Mouse (Mus musculus): ENCODE measurements around the gene Jmjd1c. TPM values are rescaled to one million over a fixed set of nuclear protein-coding genes. Genes with fewer than 3 reads are reported as not detected.
"Not testable (repeated sequence)": the region's sequence is repeated elsewhere in the genome, so short reads cannot be mapped to it uniquely, and the experiment has no call there.

Gene Jmjd1c
- polyA plus RNA-seq, 1 experiment from 2014 or later = 35.1 TPM

GRCm38 (mm10) chr10:67105331-67106217 lies 9.6 kb downstream of the Jmjd1c start:
- Histone ChIP-seq H3K4me3 (ENCODE audit: low read depth, low read length) (no peak overlapping the region), H3K27ac (ENCODE audit: low read depth, low read length) (0 out of 2 replicates have a peak overlapping the region, but pooled peaks have one; percentile 48), H3K27me3 (replicated peaks; ENCODE audit: control insufficient read depth, insufficient read depth, low read length) (no peaks in the 10 kb centered on the region), H3K4me2 (ENCODE audit: low read length) (no peak overlapping the region), H3K9ac (ENCODE audit: low read length) (no peak overlapping the region), H3K4me1 (ENCODE audit: control insufficient read depth, insufficient read depth, low read length) (peaks cover 49% of the 10 kb centered on the region), H3K9me3 (replicated peaks; ENCODE audit: control insufficient read depth, low read length) (no peaks in the 10 kb centered on the region), H3K36me3 (ENCODE audit: control insufficient read depth, insufficient read depth, low read length) (0 out of 2 replicates have a peak, but pooled peaks cover 3% of the 10 kb centered on the region)
- WGBS = 59% methylated on average over 19 of the region's 19 CpGs
- DNase-seq (ENCODE audit: low spot score) = peak; percentile 47
- peak; percentile 38; the same call in 1 of the 2 replicates for ATAC-seq

- no peaks in the 10 kb centered on the region for H3K9me3 ChIP-seq (replicated peaks; ENCODE audit: control insufficient read depth, low read length)
- no peak overlapping the region for H3K27ac ChIP-seq (ENCODE audit: low read depth, low read length)
- H3K4me2 ChIP-seq (ENCODE audit: low read length) = no peak overlapping the region
- H3K4me1 ChIP-seq (ENCODE audit: control insufficient read depth, insufficient read depth, low read length) = peaks cover 49% of the 10 kb centered on the region
- H3K27me3 ChIP-seq (replicated peaks; ENCODE audit: control insufficient read depth, insufficient read depth, low read length) = no peaks in the 10 kb centered on the region
- no peak overlapping the region for H3K9ac ChIP-seq (ENCODE audit: low read length)
- DNase-seq (ENCODE audit: low spot score) = no peak
- H3K4me3 ChIP-seq (ENCODE audit: low read depth, low read length) = no peak overlapping the region
- WGBS = 49% methylated on average over 6 of the region's 6 CpGs
- 0 out of 2 replicates have a peak, but pooled peaks cover 3% of the 10 kb centered on the region for H3K36me3 ChIP-seq (ENCODE audit: control insufficient read depth, insufficient read depth, low read length)
- no peak for ATAC-seq
These were observed 10.5 kb downstream of the Jmjd1c start for GRCm38 (mm10) chr10:67106400-67106799.

- Histone ChIP-seq H3K27me3 (replicated peaks; ENCODE audit: control insufficient read depth, insufficient read depth, low read length) (no peaks in the 10 kb centered on the region), H3K9me3 (replicated peaks; ENCODE audit: control insufficient read depth, low read length) (no peaks in the 10 kb centered on the region), H3K9ac (ENCODE audit: low read length) (no peak overlapping the region), H3K4me2 (ENCODE audit: low read length) (no peak overlapping the region), H3K4me1 (ENCODE audit: control insufficient read depth, insufficient read depth, low read length) (peaks cover 47% of the 10 kb centered on the region), H3K27ac (ENCODE audit: low read depth, low read length) (no peak overlapping the region), H3K4me3 (ENCODE audit: low read depth, low read length) (no peak overlapping the region), H3K36me3 (ENCODE audit: control insufficient read depth, insufficient read depth, low read length) (0 out of 2 replicates have a peak, but pooled peaks cover 3% of the 10 kb centered on the region)
- 44% methylated on average over 9 of the region's 9 CpGs for WGBS
- ATAC-seq = no peak
- no peak for DNase-seq (ENCODE audit: low spot score)
These were observed 11.3 kb downstream of the Jmjd1c start for GRCm38 (mm10) chr10:67107017-67107761.

GRCm38 (mm10) chr10:67108096-67108495 lies 12.2 kb downstream of the Jmjd1c start:
- ATAC-seq = no peak
- Histone ChIP-seq H3K4me3 (ENCODE audit: low read depth, low read length) (no peak overlapping the region), H3K9ac (ENCODE audit: low read length) (no peak overlapping the region), H3K27ac (ENCODE audit: low read depth, low read length) (no peak overlapping the region), H3K9me3 (replicated peaks; ENCODE audit: control insufficient read depth, low read length) (no peaks in the 10 kb centered on the region), H3K4me1 (ENCODE audit: control insufficient read depth, insufficient read depth, low read length) (peaks cover 43% of the 10 kb centered on the region), H3K36me3 (ENCODE audit: control insufficient read depth, insufficient read depth, low read length) (0 out of 2 replicates have a peak, but pooled peaks cover 3% of the 10 kb centered on the region), H3K27me3 (replicated peaks; ENCODE audit: control insufficient read depth, insufficient read depth, low read length) (no peaks in the 10 kb centered on the region), H3K4me2 (ENCODE audit: low read length) (no peak overlapping the region)
- WGBS = 26% methylated on average over 9 of the region's 9 CpGs
- peak; percentile 48 for DNase-seq (ENCODE audit: low spot score)

GRCm38 (mm10) chr10:67109635-67110034 lies 13.7 kb downstream of the Jmjd1c start:
- WGBS = 91% methylated on average over 5 of the region's 5 CpGs
- no peak overlapping the region for H3K27ac ChIP-seq (ENCODE audit: low read depth, low read length)
- no peaks in the 10 kb centered on the region for H3K9me3 ChIP-seq (replicated peaks; ENCODE audit: control insufficient read depth, low read length)
- ATAC-seq (no peak), DNase-seq (ENCODE audit: low spot score) (no peak)
- H3K9ac ChIP-seq (ENCODE audit: low read length) = no peak overlapping the region
- H3K4me3 ChIP-seq (ENCODE audit: low read depth, low read length) = no peak overlapping the region
- H3K4me1 ChIP-seq (ENCODE audit: control insufficient read depth, insufficient read depth, low read length) = peaks cover 30% of the 10 kb centered on the region
- H3K4me2 ChIP-seq (ENCODE audit: low read length) = no peak overlapping the region
- 0 out of 2 replicates have a peak, but pooled peaks cover 3% of the 10 kb centered on the region for H3K36me3 ChIP-seq (ENCODE audit: control insufficient read depth, insufficient read depth, low read length)
- H3K27me3 ChIP-seq (replicated peaks; ENCODE audit: control insufficient read depth, insufficient read depth, low read length) = no peaks in the 10 kb centered on the region

GRCm38 (mm10) chr10:67111044-67111798 lies 15.3 kb downstream of the Jmjd1c start:
- H3K9me3 ChIP-seq (replicated peaks; ENCODE audit: control insufficient read depth, low read length) = no peaks in the 10 kb centered on the region
- no peaks in the 10 kb centered on the region for H3K27me3 ChIP-seq (replicated peaks; ENCODE audit: control insufficient read depth, insufficient read depth, low read length)
- H3K4me3 ChIP-seq (ENCODE audit: low read depth, low read length) = no peak overlapping the region
- H3K4me1 ChIP-seq (ENCODE audit: control insufficient read depth, insufficient read depth, low read length) = peaks cover 29% of the 10 kb centered on the region
- no peak overlapping the region for H3K27ac ChIP-seq (ENCODE audit: low read depth, low read length)
- ATAC-seq = no peak
- no peak overlapping the region for H3K9ac ChIP-seq (ENCODE audit: low read length)
- H3K4me2 ChIP-seq (ENCODE audit: low read length) = no peak overlapping the region
- WGBS = 75% methylated on average over 14 of the region's 14 CpGs
- DNase-seq (ENCODE audit: low spot score) = no peak
- H3K36me3 ChIP-seq (ENCODE audit: control insufficient read depth, insufficient read depth, low read length) = 0 out of 2 replicates have a peak, but pooled peaks cover 3% of the 10 kb centered on the region

- WGBS = 90% methylated on average over 5 of the region's 5 CpGs
- no peak overlapping the region for H3K27ac ChIP-seq (ENCODE audit: low read depth, low read length)
- H3K36me3 ChIP-seq (ENCODE audit: control insufficient read depth, insufficient read depth, low read length) = 0 out of 2 replicates have a peak, but pooled peaks cover 3% of the 10 kb centered on the region
- H3K9ac ChIP-seq (ENCODE audit: low read length) = no peak overlapping the region
- H3K27me3 ChIP-seq (replicated peaks; ENCODE audit: control insufficient read depth, insufficient read depth, low read length) = no peaks in the 10 kb centered on the region
- H3K4me3 ChIP-seq (ENCODE audit: low read depth, low read length) = no peak overlapping the region
- H3K9me3 ChIP-seq (replicated peaks; ENCODE audit: control insufficient read depth, low read length) = no peaks in the 10 kb centered on the region
- no peak for ATAC-seq
- peaks cover 27% of the 10 kb centered on the region for H3K4me1 ChIP-seq (ENCODE audit: control insufficient read depth, insufficient read depth, low read length)
- DNase-seq (ENCODE audit: low spot score) = no peak
- no peak overlapping the region for H3K4me2 ChIP-seq (ENCODE audit: low read length)
These were observed 15.9 kb downstream of the Jmjd1c start for GRCm38 (mm10) chr10:67111799-67112177.

- not testable (repeated sequence) for H3K4me2 ChIP-seq (ENCODE audit: low read length); H3K27ac ChIP-seq (ENCODE audit: low read depth, low read length); H3K9me3 ChIP-seq (replicated peaks; ENCODE audit: control insufficient read depth, low read length); H3K36me3 ChIP-seq (ENCODE audit: control insufficient read depth, insufficient read depth, low read length); H3K27me3 ChIP-seq (replicated peaks; ENCODE audit: control insufficient read depth, insufficient read depth, low read length); H3K9ac ChIP-seq (ENCODE audit: low read length); ATAC-seq; H3K4me3 ChIP-seq (ENCODE audit: low read depth, low read length); DNase-seq (ENCODE audit: low spot score)
- H3K4me1 ChIP-seq (ENCODE audit: control insufficient read depth, insufficient read depth, low read length) = peaks cover 16% of the 10 kb centered on the region
- WGBS = 91% methylated on average over 5 of the region's 5 CpGs
These were observed 17.0 kb downstream of the Jmjd1c start for GRCm38 (mm10) chr10:67112967-67113366.
